Mouse (Mus musculus) intestine, postnatal 0 days (tissue): ENCODE results near the gene Grin3b. TPM values are rescaled to one million over a fixed set of nuclear protein-coding genes. Genes with fewer than 3 reads are reported as not detected.

Experiments
- ATAC-seq: fragments of 200-750 bp; cut with Nextera tagmentation; 2 replicates; pipeline ENCODE4 v1.8.0; 2017; ENCODE audit warnings: mild to moderate bottlenecking, moderate TSS enrichment, moderate library complexity
- H3K27ac ChIP-seq: fragments of 300-500 bp; sonication (generic); 2 replicates; pipeline ENCODE4 v1.5.1; 2014; ENCODE audit warnings: mild to moderate bottlenecking, low read depth, low read length, moderate library complexity
- H3K27me3 ChIP-seq: fragments of 300-500 bp; sonication (generic); replicated peaks from 2 replicates; pipeline ENCODE4 v1.6.1; 2014; ENCODE audit warnings: low read length, mixed read lengths; ENCODE audit not compliant: control insufficient read depth, insufficient read depth
- H3K36me3 ChIP-seq: fragments of 300-500 bp; sonication (generic); 2 replicates; pipeline ENCODE4 v1.6.1; 2014; ENCODE audit warnings: mild to moderate bottlenecking, moderate library complexity; ENCODE audit not compliant: control insufficient read depth, insufficient read depth
- H3K4me1 ChIP-seq: fragments of 300-500 bp; sonication (generic); replicated peaks from 2 replicates; pipeline ENCODE4 v1.6.1; 2014; ENCODE audit warnings: antibody characterized with exemption, low read length, mixed read lengths; ENCODE audit not compliant: control insufficient read depth, insufficient read depth
- H3K4me2 ChIP-seq: fragments of 300-500 bp; sonication (generic); replicated peaks from 2 replicates; pipeline ENCODE4 v1.6.1; 2014; ENCODE audit warnings: low read depth, mild to moderate bottlenecking, moderate library complexity
- H3K4me3 ChIP-seq: fragments of 300-500 bp; sonication (generic); 2 replicates; pipeline ENCODE4 v1.5.1; 2014; ENCODE audit warnings: low read depth, low read length
- H3K9ac ChIP-seq: fragments of 300-500 bp; sonication (generic); 2 replicates; pipeline ENCODE4 v1.6.1; 2014; ENCODE audit warnings: mild to moderate bottlenecking, low read depth, low read length
- H3K9me3 ChIP-seq: fragments of 300-500 bp; sonication (generic); 2 replicates; pipeline ENCODE4 v1.6.1; 2016; ENCODE audit warnings: mixed run types; ENCODE audit not compliant: control insufficient read depth
- CTCF ChIP-seq: sonication (generic); IDR thresholded peaks from 2 replicates; pipeline ENCODE4 v1.5.1; 2016; ENCODE audit warnings: low read depth, mild to moderate bottlenecking, control low read depth, antibody characterized with exemption, moderate library complexity
- WGBS: fragments of 180-500 bp; shearing (Covaris S2); extraction: QIAGEN DNeasy Blood & Tissue Kit; methylation state at CpG from one replicate; pipeline ENCODE4 v1.1.7; 2014; 5-methylcytosine and 5-hydroxymethylcytosine counted together
- polyA plus RNA-seq: library from polyadenylated mRNA; unstranded; fragments of >200 nt; fragmentation: Nextera tagmentation; extraction: Ambion mirVana; gene quantifications from 2 replicates; pipeline ENCODE4 v1.2.1, GENCODE M21; 2015

Gene Grin3b
- polyA plus RNA-seq, 1 experiment from 2014 or later = 0.08 TPM

DNA sequence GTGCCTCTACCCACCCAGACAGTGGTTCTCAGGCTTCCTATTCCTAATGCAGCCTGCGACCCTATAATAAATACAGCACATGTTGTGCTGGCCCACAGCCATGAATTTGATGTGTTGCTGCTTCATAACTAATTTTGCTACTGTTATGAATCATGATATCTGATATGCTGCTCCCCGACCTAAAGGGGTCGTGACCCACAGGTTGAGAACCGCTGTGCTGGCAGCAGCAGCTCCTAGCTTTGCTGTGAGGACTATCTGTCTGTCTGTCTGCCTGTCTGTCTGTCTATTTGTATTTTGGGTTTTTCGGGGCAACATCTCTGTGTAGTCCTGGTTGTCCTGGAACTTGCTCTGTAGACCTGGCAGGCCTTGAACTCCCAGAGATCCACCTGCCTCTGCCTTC lies 53.2 kb downstream of the Grin3b start:
- 0 out of 2 replicates have a peak, but pooled peaks cover 3% of the 10 kb centered on the region for H3K4me1 ChIP-seq
- H3K36me3 ChIP-seq = no peaks in the 10 kb centered on the region
- ATAC-seq = no peak
- no peak overlapping the region for H3K4me2 ChIP-seq
- 0 out of 2 replicates have a peak, but pooled peaks cover 3% of the 10 kb centered on the region for H3K27me3 ChIP-seq
- no peaks in the 10 kb centered on the region for H3K9me3 ChIP-seq
- no peak overlapping the region for H3K9ac ChIP-seq
- WGBS = 67% methylated on average over 5 of the region's 5 CpGs
- TF ChIP-seq CTCF = no peak
- no peak overlapping the region for H3K4me3 ChIP-seq
- no peak overlapping the region for H3K27ac ChIP-seq

GRCm38 (mm10) chr10:80024229-80025043 lies 53.9 kb downstream of the Grin3b start:
- H3K4me2 ChIP-seq = no peak overlapping the region
- 0 out of 2 replicates have a peak, but pooled peaks cover under 1% of the 10 kb centered on the region for H3K27me3 ChIP-seq
- 78% methylated on average over 15 of the region's 15 CpGs for WGBS
- H3K36me3 ChIP-seq = no peaks in the 10 kb centered on the region
- H3K27ac ChIP-seq = no peak overlapping the region
- H3K9ac ChIP-seq = no peak overlapping the region
- ATAC-seq = no peak
- H3K9me3 ChIP-seq = no peaks in the 10 kb centered on the region
- TF ChIP-seq CTCF = no peak
- H3K4me1 ChIP-seq = 0 out of 2 replicates have a peak, but pooled peaks cover 3% of the 10 kb centered on the region
- H3K4me3 ChIP-seq = no peak overlapping the region

DNA sequence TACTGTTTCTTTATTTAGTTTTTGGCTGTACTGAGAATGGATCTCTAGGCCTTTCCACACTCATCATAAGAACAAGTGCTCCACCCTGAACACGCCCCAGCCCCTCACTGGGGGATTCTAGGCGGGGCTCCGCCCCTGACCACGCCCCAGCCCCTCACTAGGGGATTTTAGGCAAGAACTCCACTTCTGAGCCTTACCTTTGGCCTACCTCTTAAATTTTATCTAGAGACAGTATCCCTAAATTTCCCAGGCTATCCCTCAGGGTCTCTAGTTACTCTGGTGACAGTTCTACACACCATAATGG lies 54.5 kb downstream of the Grin3b start:
- Histone ChIP-seq H3K4me3 (no peak overlapping the region), H3K27me3 (no peaks in the 10 kb centered on the region), H3K4me2 (no peak overlapping the region), H3K9me3 (no peaks in the 10 kb centered on the region), H3K4me1 (0 out of 2 replicates have a peak, but pooled peaks cover 3% of the 10 kb centered on the region), H3K36me3 (no peaks in the 10 kb centered on the region), H3K27ac (no peak overlapping the region), H3K9ac (no peak overlapping the region)
- no peak for TF ChIP-seq CTCF
- 47% methylated on average over 4 of the region's 4 CpGs for WGBS
- no peak for ATAC-seq

DNA sequence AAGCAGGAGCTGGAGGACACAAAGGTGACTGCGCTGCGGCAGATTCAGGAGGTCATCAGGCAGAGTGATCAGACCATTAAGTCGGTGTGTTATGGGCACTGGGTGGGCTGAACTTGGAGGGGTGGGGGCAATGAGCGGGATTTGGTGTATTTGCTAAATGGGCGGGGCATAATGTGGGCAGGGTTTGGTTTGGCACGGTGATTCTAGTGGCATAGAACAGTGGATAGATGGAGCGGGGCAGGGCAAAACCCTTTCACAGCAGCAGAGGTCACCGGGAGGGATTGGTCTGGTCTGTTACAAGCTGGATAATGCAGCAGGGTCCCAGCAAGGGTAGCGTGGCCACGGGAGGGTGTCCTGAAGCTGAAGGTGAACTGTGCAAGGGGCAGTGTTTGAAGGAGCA lies 54.9 kb downstream of the Grin3b start:
- WGBS = 62% methylated on average over 10 of the region's 10 CpGs
- Histone ChIP-seq H3K27ac (no peak overlapping the region), H3K4me2 (no peak overlapping the region), H3K9me3 (no peaks in the 10 kb centered on the region), H3K4me3 (no peak overlapping the region), H3K27me3 (no peaks in the 10 kb centered on the region), H3K9ac (no peak overlapping the region), H3K36me3 (no peaks in the 10 kb centered on the region), H3K4me1 (0 out of 2 replicates have a peak, but pooled peaks cover 3% of the 10 kb centered on the region)
- TF ChIP-seq CTCF = no peak
- ATAC-seq = no peak

GRCm38 (mm10) chr10:80025889-80026288 lies 55.4 kb downstream of the Grin3b start:
- H3K9me3 ChIP-seq = no peaks in the 10 kb centered on the region
- no peak overlapping the region for H3K4me3 ChIP-seq
- no peaks in the 10 kb centered on the region for H3K27me3 ChIP-seq
- 0 out of 2 replicates have a peak, but pooled peaks cover 3% of the 10 kb centered on the region for H3K4me1 ChIP-seq
- H3K9ac ChIP-seq = no peak overlapping the region
- ATAC-seq = no peak
- H3K4me2 ChIP-seq = no peak overlapping the region
- no peak for TF ChIP-seq CTCF
- 53% methylated on average over 12 of the region's 12 CpGs for WGBS
- H3K27ac ChIP-seq = no peak overlapping the region
- no peaks in the 10 kb centered on the region for H3K36me3 ChIP-seq

Other genes starting within 250 kb of the Grin3b start
- 18.7 and 20.1 TPM in 2 replicates for gene Polrmt, start 224.1 kb upstream of the Grin3b start, polyA plus RNA-seq
- 0.13 TPM in 1 of 2 replicates, not detected in the other for gene Fgf22, start 215.6 kb upstream of the Grin3b start, polyA plus RNA-seq
- gene Rnf126, start 203.8 kb upstream of the Grin3b start, polyA plus RNA-seq = 41.2 and 43.5 TPM in 2 replicates
- gene Fstl3, start 193.4 kb upstream of the Grin3b start, polyA plus RNA-seq = 7.3 and 8.9 TPM in 2 replicates
- 0.07 TPM in 1 of 2 replicates, not detected in the other for gene Prss57, start 179.8 kb upstream of the Grin3b start, polyA plus RNA-seq
- 19.9 and 21.1 TPM in 2 replicates for gene Palm, start 177.1 kb upstream of the Grin3b start, polyA plus RNA-seq
- gene Misp, start 149.7 kb upstream of the Grin3b start, polyA plus RNA-seq = 254 and 255 TPM in 2 replicates
- gene Ptbp1, start 116.3 kb upstream of the Grin3b start, polyA plus RNA-seq = 86.9 and 92.2 TPM in 2 replicates
- 1.1 TPM in 2 replicates for gene Prtn3, start 96.2 kb upstream of the Grin3b start, polyA plus RNA-seq
- 6.2 and 7.2 TPM in 2 replicates for gene Plppr3, start 96.1 kb upstream of the Grin3b start, polyA plus RNA-seq
- gene Elane, start 84.5 kb upstream of the Grin3b start, polyA plus RNA-seq = not detected in 2 replicates
- gene Cfd, start 79.9 kb upstream of the Grin3b start, polyA plus RNA-seq = not detected in 2 replicates
- 17.0 and 17.8 TPM in 2 replicates for gene Med16, start 61.8 kb upstream of the Grin3b start, polyA plus RNA-seq
- 2.9 and 17.9 TPM in 2 replicates for gene Gm26602, start 59.9 kb upstream of the Grin3b start, polyA plus RNA-seq
- 0.21 and 0.47 TPM in 2 replicates for gene Kiss1r, start 53.7 kb upstream of the Grin3b start, polyA plus RNA-seq
- 62.0 and 62.8 TPM in 2 replicates for gene R3hdm4, start 49.5 kb upstream of the Grin3b start, polyA plus RNA-seq
- gene Arid3a, start 43.7 kb upstream of the Grin3b start, polyA plus RNA-seq = 8.7 and 13.2 TPM in 2 replicates
- gene Wdr18, start 10.6 kb upstream of the Grin3b start, polyA plus RNA-seq = 41.9 and 44.0 TPM in 2 replicates
- 24.7 and 25.3 TPM in 2 replicates for gene Tmem259, start 13.6 kb downstream of the Grin3b start, polyA plus RNA-seq
- 109 and 117 TPM in 2 replicates for gene Cnn2, start 17.9 kb downstream of the Grin3b start, polyA plus RNA-seq
- 2.2 and 2.5 TPM in 2 replicates for gene Abca7, start 25.8 kb downstream of the Grin3b start, polyA plus RNA-seq
- 1.2 and 1.3 TPM in 2 replicates for gene Arhgap45, start 45.9 kb downstream of the Grin3b start, polyA plus RNA-seq
- gene Polr2e, start 69.1 kb downstream of the Grin3b start, polyA plus RNA-seq = 90.0 and 98.5 TPM in 2 replicates
- 1,519 and 1,523 TPM in 2 replicates for gene Gpx4, start 76.5 kb downstream of the Grin3b start, polyA plus RNA-seq
- 9.8 and 11.1 TPM in 2 replicates for gene Sbno2, start 134.9 kb downstream of the Grin3b start, polyA plus RNA-seq
- gene Stk11, start 145.1 kb downstream of the Grin3b start, polyA plus RNA-seq = 11.7 and 12.4 TPM in 2 replicates
- gene Atp5d, start 167.9 kb downstream of the Grin3b start, polyA plus RNA-seq = 1,009 and 1,013 TPM in 2 replicates
- gene Cbarp, start 170.1 kb downstream of the Grin3b start, polyA plus RNA-seq = 2.1 and 2.7 TPM in 2 replicates
- 18.1 and 19.5 TPM in 2 replicates for gene Midn, start 177.6 kb downstream of the Grin3b start, polyA plus RNA-seq
- gene Cirbp, start 195.3 kb downstream of the Grin3b start, polyA plus RNA-seq = 222 and 228 TPM in 2 replicates
- 12.7 and 13.9 TPM in 2 replicates for gene 1600002K03Rik, start 202.2 kb downstream of the Grin3b start, polyA plus RNA-seq
- 3.5 and 3.8 TPM in 2 replicates for gene Efna2, start 208.8 kb downstream of the Grin3b start, polyA plus RNA-seq